Mouse (Mus musculus) right cerebral cortex, postnatal 14 days (tissue): ENCODE results near the gene Ptgs1.

Experiments
- DNase-seq: peaks from one replicate; pipeline ENCODE4 v3.0.0; 2022

Ptgs1 gene

GRCm38 (mm10) chr2:36252505-36252904, 22.3 kb downstream of the Ptgs1 start:
- no peak for DNase-seq

- DNase-seq = no peak
Observed at GRCm38 (mm10) chr2:36254445-36254844, 24.2 kb downstream of the Ptgs1 start.

DNA sequence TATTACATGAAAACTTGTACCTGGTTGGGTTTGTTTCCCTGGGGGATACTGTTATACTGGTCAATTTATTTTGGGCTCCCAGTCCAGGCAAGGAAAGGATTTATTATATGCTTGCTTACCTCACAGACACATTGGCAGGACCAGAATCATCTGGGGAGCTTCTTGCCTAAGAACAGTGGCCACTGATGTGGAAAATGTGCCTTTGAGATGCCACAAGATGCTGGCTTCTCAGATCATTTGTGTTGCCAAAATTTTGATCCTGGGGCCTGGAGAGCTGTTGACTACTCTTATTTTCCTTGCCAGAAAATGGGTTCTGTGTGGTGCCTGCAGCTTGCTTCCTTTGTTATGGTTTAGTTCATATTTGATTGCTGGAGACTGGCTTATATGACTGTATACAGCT, 26.7 kb downstream of the Ptgs1 start:
- DNase-seq = no peak

- no peak for DNase-seq
Observed at GRCm38 (mm10) chr2:36259382-36259781, 29.2 kb downstream of the Ptgs1 start.

GRCm38 (mm10) chr2:36259798-36260540, 29.7 kb downstream of the Ptgs1 start:
- no peak for DNase-seq

DNA sequence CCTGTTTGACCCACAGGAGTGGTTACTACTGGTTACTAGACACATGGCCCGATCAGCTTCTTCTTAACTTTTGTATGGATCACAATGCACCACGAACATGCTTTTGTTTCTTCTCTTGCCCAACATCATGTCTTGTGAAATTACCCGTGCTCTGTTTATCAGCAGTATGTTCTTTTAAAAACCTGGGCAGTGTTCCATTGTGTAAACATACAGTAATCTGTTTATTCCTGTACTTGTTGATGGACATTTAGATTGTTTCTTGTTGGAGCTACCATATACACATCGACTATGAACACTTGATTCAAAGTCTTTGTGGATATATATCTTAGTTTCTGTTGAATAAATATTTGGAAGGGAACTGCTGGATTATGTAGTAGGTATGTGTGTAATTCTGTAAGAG, 31.8 kb downstream of the Ptgs1 start:
- no peak for DNase-seq

- DNase-seq = no peak
Observed at GRCm38 (mm10) chr2:36269458-36269857, 39.2 kb downstream of the Ptgs1 start.

- no peak for DNase-seq
Observed at GRCm38 (mm10) chr2:36270186-36270585, 40.0 kb downstream of the Ptgs1 start.

- DNase-seq = no peak
Observed at GRCm38 (mm10) chr2:36271085-36271484, 40.9 kb downstream of the Ptgs1 start.

DNA sequence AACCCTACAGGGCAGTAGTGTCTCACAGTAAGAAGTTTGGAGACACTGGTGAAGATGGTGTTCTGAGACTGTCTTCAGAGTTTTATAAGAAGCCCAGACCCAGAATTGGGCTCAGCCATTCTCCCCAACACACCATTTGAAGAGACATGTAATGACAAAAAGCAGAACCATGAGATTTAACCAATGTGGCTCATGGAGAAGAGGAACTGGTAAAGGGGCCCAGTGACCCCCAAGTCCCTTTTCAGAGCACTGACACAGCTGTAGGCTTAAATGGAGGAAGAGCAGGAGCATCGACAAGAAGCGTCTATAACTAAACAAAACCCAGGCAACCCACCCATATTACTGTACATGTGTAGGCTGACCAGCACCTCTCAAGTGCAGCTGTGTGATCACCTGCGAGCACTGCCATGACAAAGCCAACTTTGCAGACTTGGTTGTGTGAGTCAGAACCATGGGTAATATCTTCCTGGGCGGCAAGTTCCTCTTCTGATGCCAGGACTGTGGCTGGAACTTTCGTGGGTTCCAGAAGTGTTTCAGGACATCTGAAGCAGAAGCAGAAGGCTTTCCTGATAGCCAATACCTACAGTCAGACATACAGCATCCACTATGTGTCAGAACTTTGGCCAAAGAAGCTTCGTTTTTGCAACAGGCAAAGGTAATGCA, 42.2 kb downstream of the Ptgs1 start:
- no peak for DNase-seq

- peak; percentile 64 for DNase-seq
Observed at GRCm38 (mm10) chr2:36276454-36276853, 46.2 kb downstream of the Ptgs1 start.

DNA sequence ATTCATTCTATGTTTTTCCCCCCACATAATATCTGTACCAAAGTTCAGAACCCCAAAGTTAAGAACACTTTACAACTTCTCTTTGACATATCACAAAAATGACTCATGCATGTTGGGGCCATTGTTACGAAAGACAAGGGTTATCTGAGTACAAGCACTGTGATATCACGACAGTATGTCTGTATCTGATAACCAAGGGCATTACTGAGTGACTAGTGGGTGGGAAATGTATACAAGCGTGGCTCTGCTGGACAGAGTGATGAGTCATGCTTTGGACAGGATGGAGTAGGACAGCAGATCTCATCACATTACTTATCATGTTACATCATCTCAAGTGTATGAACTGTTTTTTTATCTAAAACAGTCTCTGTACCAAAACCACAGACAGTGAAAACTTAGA, 48.5 kb downstream of the Ptgs1 start:
- DNase-seq = no peak

- DNase-seq = no peak
Observed at GRCm38 (mm10) chr2:36281138-36281537, 50.9 kb downstream of the Ptgs1 start.

- no peak for DNase-seq
Observed at GRCm38 (mm10) chr2:36282301-36282700, 52.1 kb downstream of the Ptgs1 start.
